Mouse (Mus musculus) CH12.LX (cell line): ENCODE results near the gene Gas7. TPM values are rescaled to one million over a fixed set of nuclear protein-coding genes. Genes with fewer than 3 reads are reported as not detected.

Source experiments
- DNase-seq: peaks from one replicate; pipeline ENCODE4 v3.0.0-alpha.2; 2013; ENCODE audit errors: extremely low read depth
- H3K27ac ChIP-seq: 2 replicates; pipeline ENCODE4 v1.5.1; 2012; ENCODE audit warnings: low read depth, mild to moderate bottlenecking, control low read depth, moderate library complexity; ENCODE audit not compliant: insufficient read depth
- H3K27me3 ChIP-seq: replicated peaks from 2 replicates; pipeline ENCODE3; 2012; ENCODE audit warnings: inconsistent platforms
- H3K36me3 ChIP-seq, 2 experiments: replicated peaks in 1 of 2; 2 replicates each; pipeline versions ENCODE3 to v1.6.1; 2012; ENCODE audit warnings: inconsistent platforms in 1 of 2, low read length in 1 of 2, mild to moderate bottlenecking in 1 of 2, mixed read lengths in 1 of 2, moderate library complexity in 1 of 2; ENCODE audit not compliant: control insufficient read depth in 1 of 2, insufficient read depth in 1 of 2
- H3K4me1 ChIP-seq, 2 experiments: 2 replicates each; pipeline ENCODE4 v1.6.1; 2012; ENCODE audit warnings: inconsistent platforms in 1 of 2, moderate library complexity in 1 of 2; ENCODE audit not compliant: insufficient read depth in 2 of 2, control insufficient read depth in 1 of 2
- H3K4me2 ChIP-seq: 2 replicates; pipeline ENCODE4 v1.6.1; 2012; ENCODE audit warnings: low read depth, mild to moderate bottlenecking, control low read depth; ENCODE audit not compliant: poor library complexity, insufficient read depth, severe bottlenecking
- H3K4me3 ChIP-seq, 3 experiments: fragments of 150-350 bp in 1 of 3; sonication (generic) in 1 of 3; replicated peaks in 1 of 3; 2 replicates each; pipeline versions ENCODE3 to v1.5.1; 2011 to 2012; ENCODE audit warnings: low read depth in 2 of 3, low read length in 2 of 3, mild to moderate bottlenecking in 2 of 3, moderate library complexity in 2 of 3, control low read depth in 1 of 3, improper control_type of control experiment in 1 of 3, inconsistent platforms in 1 of 3, mixed read lengths in 1 of 3; ENCODE audit not compliant: poor library complexity in 1 of 3
- H3K79me2 ChIP-seq: replicated peaks from 2 replicates; pipeline ENCODE4 v1.6.1; 2012; ENCODE audit warnings: mild to moderate bottlenecking, moderate library complexity; ENCODE audit not compliant: control insufficient read depth, poor library complexity, insufficient read depth, severe bottlenecking; ENCODE audit errors: extremely low read depth
- H3K9ac ChIP-seq: 2 replicates; pipeline ENCODE4 v1.6.1; 2012; ENCODE audit warnings: low read depth, mild to moderate bottlenecking, control low read depth, moderate library complexity; ENCODE audit not compliant: insufficient read depth
- H3K9me3 ChIP-seq: replicated peaks from 2 replicates; pipeline ENCODE3; 2012; ENCODE audit warnings: low read length, inconsistent platforms, mixed read lengths
- BHLHE40 ChIP-seq: IDR thresholded peaks from 2 replicates; pipeline ENCODE4 v1.6.1; 2011; ENCODE audit warnings: mild to moderate bottlenecking, low read depth, low read length, improper control_type of control experiment
- E2F4 ChIP-seq: IDR thresholded peaks from 2 replicates; pipeline ENCODE4 v1.6.1; 2011; ENCODE audit warnings: low read depth, low read length, improper control_type of control experiment; ENCODE audit not compliant: insufficient replicate concordance
- ELF1 ChIP-seq: IDR thresholded peaks from 2 replicates; pipeline ENCODE4 v1.6.1; 2014; ENCODE audit warnings: low read depth, mild to moderate bottlenecking, inconsistent platforms, low read length, improper control_type of control experiment
- EP300 ChIP-seq: IDR thresholded peaks from 2 replicates; pipeline ENCODE4 v1.6.1; 2011; ENCODE audit warnings: low read length, improper control_type of control experiment
- ETS1 ChIP-seq: conservative IDR thresholded peaks from 2 replicates; pipeline ENCODE4 v1.6.1; 2012; ENCODE audit warnings: low read depth, mild to moderate bottlenecking, inconsistent platforms, low read length, improper control_type of control experiment, moderate library complexity
- HCFC1 ChIP-seq: IDR thresholded peaks from 2 replicates; pipeline ENCODE4 v1.6.1; 2012; ENCODE audit warnings: low read depth, mild to moderate bottlenecking, inconsistent platforms, low read length, improper control_type of control experiment
- IRF4 ChIP-seq: IDR thresholded peaks from 2 replicates; pipeline ENCODE4 v1.6.1; 2014; ENCODE audit warnings: low read depth, mild to moderate bottlenecking, inconsistent platforms, low read length, improper control_type of control experiment
- JUN ChIP-seq: IDR thresholded peaks from 2 replicates; pipeline ENCODE4 v1.6.1; 2011; ENCODE audit warnings: low read depth, mild to moderate bottlenecking, low read length, improper control_type of control experiment, moderate library complexity; ENCODE audit not compliant: insufficient read depth
- KAT2A ChIP-seq: IDR thresholded peaks from 2 replicates; pipeline ENCODE4 v1.6.1; 2012; ENCODE audit warnings: low read length, improper control_type of control experiment, inconsistent platforms; ENCODE audit not compliant: insufficient replicate concordance
- MAFK ChIP-seq: IDR thresholded peaks from 2 replicates; pipeline ENCODE4 v1.6.1; 2011; ENCODE audit warnings: low read length, improper control_type of control experiment; ENCODE audit not compliant: insufficient replicate concordance
- MAX ChIP-seq: IDR thresholded peaks from 2 replicates; pipeline ENCODE4 v1.6.1; 2011; ENCODE audit warnings: low read length, improper control_type of control experiment
- MEF2A ChIP-seq: IDR thresholded peaks from 2 replicates; pipeline ENCODE4 v1.6.1; 2014; ENCODE audit warnings: low read depth, mild to moderate bottlenecking, inconsistent platforms, low read length, improper control_type of control experiment, borderline replicate concordance
- MXI1 ChIP-seq: IDR thresholded peaks from 2 replicates; pipeline ENCODE4 v1.6.1; 2011; ENCODE audit warnings: mild to moderate bottlenecking, low read depth, low read length, improper control_type of control experiment
- MYC ChIP-seq: IDR thresholded peaks from 2 replicates; pipeline ENCODE4 v1.6.1; 2011; ENCODE audit warnings: low read depth, mild to moderate bottlenecking, improper control_type of control experiment, low read length
- PAX5 ChIP-seq: IDR thresholded peaks from 2 replicates; pipeline ENCODE4 v1.6.1; 2012; ENCODE audit warnings: low read length, inconsistent platforms, mixed read lengths
- POLR2AphosphoS2 ChIP-seq: IDR thresholded peaks from 2 replicates; pipeline ENCODE4 v1.6.1; 2011; ENCODE audit warnings: low read depth, low read length, improper control_type of control experiment
- SIN3A ChIP-seq: IDR thresholded peaks from 2 replicates; pipeline ENCODE4 v1.6.1; 2012; ENCODE audit warnings: low read length, improper control_type of control experiment, inconsistent platforms
- SMC3 ChIP-seq: IDR thresholded peaks from 2 replicates; pipeline ENCODE4 v1.6.1; 2011; ENCODE audit warnings: low read depth, low read length, improper control_type of control experiment
- USF2 ChIP-seq: conservative IDR thresholded peaks from 2 replicates; pipeline ENCODE4 v1.6.1; 2011; ENCODE audit warnings: low read depth, low read length, improper control_type of control experiment
- ZC3H11A ChIP-seq: IDR thresholded peaks from 2 replicates; pipeline ENCODE4 v1.6.1; 2012; ENCODE audit warnings: low read depth, mild to moderate bottlenecking, inconsistent platforms, low read length, improper control_type of control experiment
- dilution Hi-C: fragments of 300-500 bp; cut with MboI; formaldehyde crosslinking; loops from 2 replicates; pipeline ENCODE4 v1.14.3; 2020; ENCODE audit warnings: low sequenced_read_pairs; ENCODE audit not compliant: extremely low pct_unique_long_range_greater_than_20kb, extremely low pct_ligation_motif_present
- in situ Hi-C: fragments of 300-500 bp; cut with MboI; formaldehyde crosslinking; loops from 3 replicates; pipeline ENCODE4 v1.14.3; 2019; ENCODE audit warnings: low sequenced_read_pairs, low pct_ligation_motif_present, low pct_unique_long_range_greater_than_20kb, mixed read lengths
- polyA plus RNA-seq: library from polyadenylated mRNA; unstranded; fragments of >175 nt; gene quantifications from 2 replicates; pipeline ENCODE4 v1.2.1, GENCODE M21; 2012; ENCODE audit warnings: low read depth; ENCODE audit not compliant: insufficient read length
- total RNA-seq, 2 experiments: library from RNA; depleted of rRNA; stranded (reverse); fragments of 300-350 nt in 1 of 2; fragments of >200 nt in 1 of 2; gene quantifications; 2 replicates each; pipeline ENCODE4 v1.2.3; 2012 to 2014

Gas7 gene
- total and polyA plus RNA-seq, 3 experiments: 7.0 to 20.8 (median 7.0) TPM

GRCm38 (mm10) chr11:67664261-67664660 lies 209.0 kb downstream of the Gas7 start:
- Histone ChIP-seq H3K4me1 (peaks cover 0 to 2% of the 10 kb centered on the region in 2 experiments; a peak in 1 of 4 replicates), H3K27me3 (no peaks in the 10 kb centered on the region), H3K4me3 (no peak overlapping the region), H3K36me3 (peaks cover 4 to 88% of the 10 kb centered on the region in 2 experiments), H3K9ac (no peak overlapping the region), H3K79me2 (no peaks in the 10 kb centered on the region), H3K27ac (no peak overlapping the region), H3K9me3 (no peaks in the 10 kb centered on the region), H3K4me2 (no peak overlapping the region)
- in situ Hi-C loops: no loop called here
- dilution Hi-C loops: no loop called here
- TF ChIP-seq MEF2A: no peak
- no peak for TF ChIP-seq KAT2A
- TF ChIP-seq MAFK: no peak
- TF ChIP-seq MYC: no peak
- TF ChIP-seq ELF1: no peak
- TF ChIP-seq IRF4: no peak
- no peak for TF ChIP-seq E2F4
- TF ChIP-seq EP300: no peak
- no peak for TF ChIP-seq POLR2AphosphoS2
- no peak for TF ChIP-seq PAX5
- no peak for DNase-seq

- Histone ChIP-seq H3K4me2 (no peak overlapping the region), H3K79me2 (no peaks in the 10 kb centered on the region), H3K9me3 (no peaks in the 10 kb centered on the region), H3K27ac (no peak overlapping the region), H3K4me3 (no peak overlapping the region), H3K36me3 (peaks cover 4 to 86% of the 10 kb centered on the region in 2 experiments), H3K4me1 (peaks cover 0 to 2% of the 10 kb centered on the region in 2 experiments; a peak in 1 of 4 replicates), H3K27me3 (no peaks in the 10 kb centered on the region), H3K9ac (no peak overlapping the region)
- in situ Hi-C loops: no loop called here
- TF ChIP-seq SIN3A (no peak), MXI1 (no peak), SMC3 (no peak), ZC3H11A (no peak), ETS1 (no peak), USF2 (no peak), BHLHE40 (no peak), HCFC1 (no peak), JUN (no peak), MAX (no peak)
- dilution Hi-C loops: no loop called here
- DNase-seq: no peak
These were observed 209.7 kb downstream of the Gas7 start for GRCm38 (mm10) chr11:67664918-67665317.
